Mouse (Mus musculus) intestine, embryonic 16.5 days (tissue): ENCODE results near the gene Chaf1a. TPM values are rescaled to one million over a fixed set of nuclear protein-coding genes. Genes with fewer than 3 reads are reported as not detected.

Experiments
- ATAC-seq: fragments of 200-750 bp; cut with Nextera tagmentation; 2 replicates; pipeline ENCODE4 v1.8.0; 2017; ENCODE audit warnings: moderate TSS enrichment, moderate library complexity
- H3K27ac ChIP-seq: fragments of 300-500 bp; sonication (generic); 2 replicates; pipeline ENCODE4 v1.5.1; 2014; ENCODE audit warnings: mild to moderate bottlenecking, low read length
- H3K27me3 ChIP-seq: fragments of 300-500 bp; sonication (generic); replicated peaks from 2 replicates; pipeline ENCODE4 v1.6.1; 2014; ENCODE audit warnings: low read length, control low read depth, mixed read lengths; ENCODE audit not compliant: control insufficient read depth, insufficient read depth
- H3K36me3 ChIP-seq: fragments of 300-500 bp; sonication (generic); 2 replicates; pipeline ENCODE4 v1.6.1; 2014; ENCODE audit warnings: low read length, control low read depth; ENCODE audit not compliant: control insufficient read depth, insufficient read depth
- H3K4me1 ChIP-seq: fragments of 300-500 bp; sonication (generic); 2 replicates; pipeline ENCODE4 v1.6.1; 2014; ENCODE audit warnings: low read length, control low read depth, mixed read lengths; ENCODE audit not compliant: control insufficient read depth, insufficient read depth
- H3K4me2 ChIP-seq: fragments of 300-500 bp; sonication (generic); 2 replicates; pipeline ENCODE4 v1.6.1; 2014; ENCODE audit warnings: low read depth, low read length, control low read depth
- H3K4me3 ChIP-seq: fragments of 300-500 bp; sonication (generic); 2 replicates; pipeline ENCODE4 v1.5.1; 2014; ENCODE audit warnings: mild to moderate bottlenecking, low read length
- H3K9ac ChIP-seq: fragments of 300-500 bp; sonication (generic); 2 replicates; pipeline ENCODE4 v1.6.1; 2014; ENCODE audit warnings: low read depth, low read length
- H3K9me3 ChIP-seq: fragments of 300-500 bp; sonication (generic); 2 replicates; pipeline ENCODE4 v1.6.1; 2016; ENCODE audit warnings: low read length, control low read depth; ENCODE audit not compliant: control insufficient read depth
- WGBS: fragments of 180-500 bp; shearing (Covaris S2); extraction: QIAGEN DNeasy Blood & Tissue Kit; methylation state at CpG from one replicate; pipeline ENCODE4 v1.1.7; 2014; 5-methylcytosine and 5-hydroxymethylcytosine counted together
- polyA plus RNA-seq: library from polyadenylated mRNA; unstranded; fragments of >200 nt; fragmentation: Nextera tagmentation; extraction: Ambion mirVana; gene quantifications from 2 replicates; pipeline ENCODE4 v1.2.1, GENCODE M21; 2015

Gene Chaf1a
- 15.6 and 16.7 TPM in 2 replicates for polyA plus RNA-seq

DNA sequence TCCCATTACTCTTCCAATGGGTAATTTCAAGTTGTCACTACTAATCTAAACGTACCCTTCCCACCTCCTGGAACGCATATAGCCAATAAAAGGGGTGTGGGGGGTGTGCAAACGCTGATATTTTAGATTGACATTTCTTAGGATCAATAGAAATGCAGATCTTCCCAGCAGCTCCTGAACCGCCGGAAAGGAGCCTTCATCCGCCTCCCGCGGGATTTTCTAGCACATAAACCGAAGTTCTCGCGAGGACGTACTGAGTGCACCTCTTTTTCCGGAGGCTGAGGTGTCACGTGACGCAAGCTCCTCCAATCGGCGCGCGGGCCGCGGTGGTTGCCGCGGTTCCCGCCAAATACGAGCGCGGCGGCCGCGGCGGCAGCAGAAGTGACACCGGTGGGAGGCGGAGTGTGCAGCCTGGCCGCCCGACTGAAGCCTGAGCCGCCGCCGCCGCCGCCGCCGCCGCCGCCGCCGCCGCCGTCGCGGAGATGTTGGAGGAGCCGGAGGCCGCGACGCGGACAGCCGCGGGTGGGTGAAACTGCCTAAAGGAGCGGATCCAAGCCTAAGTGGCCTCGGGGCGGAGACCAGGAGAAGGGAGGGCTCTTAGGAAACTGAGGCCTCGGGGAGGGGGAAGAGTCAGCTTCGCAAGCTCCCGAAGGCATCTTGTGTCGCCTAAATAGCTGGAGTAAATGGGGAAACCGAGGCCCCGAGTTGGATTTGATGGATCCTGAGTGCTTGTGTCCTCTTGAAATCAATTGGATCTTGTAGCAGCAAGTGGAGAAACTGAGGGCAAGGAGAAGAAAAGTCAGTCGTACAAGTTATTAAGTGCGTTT is at the start of gene Chaf1a:
TSS of gene Chaf1a (plus strand) at position 410 of the 827 bp plus-strand sequence.
- ATAC-seq, result peak; percentile 87
- Histone ChIP-seq H3K4me2 (peak within 1 kb of the TSS; percentile 85), H3K27ac (peak within 1 kb of the TSS; percentile 86), H3K4me3 (peak within 1 kb of the TSS; percentile 87), H3K4me1 (peaks cover 16% of the 10 kb centered on the region), H3K9me3 (no peaks in the 10 kb centered on the region), H3K27me3 (no peaks in the 10 kb centered on the region), H3K36me3 (no peaks in the 10 kb centered on the region; the same call in 1 of the 2 replicates), H3K9ac (peak within 1 kb of the TSS; percentile 88)
- WGBS, result under 1% methylated on average over 68 of the region's 68 CpGs

- Histone ChIP-seq H3K4me2 (no peak overlapping the region), H3K27me3 (peaks cover 2% of the 10 kb centered on the region; the same call in 1 of the 2 replicates), H3K9me3 (no peaks in the 10 kb centered on the region), H3K9ac (0 out of 2 replicates have a peak overlapping the region, but pooled peaks have one; percentile 4), H3K27ac (no peak overlapping the region), H3K36me3 (peaks cover 5% of the 10 kb centered on the region), H3K4me3 (no peak overlapping the region), H3K4me1 (peaks cover 8% of the 10 kb centered on the region)
- peak; percentile 73 for ATAC-seq
- whole genome bisulfite sequencing, result 75% methylated on average over 15 of the region's 15 CpGs
Observed at GRCm38 (mm10) chr17:55996007-55996406, 44.2 kb upstream of the Chaf1a start.

GRCm38 (mm10) chr17:55999794-56000499 is 40.3 kb upstream of the Chaf1a start:
- no peak overlapping the region for H3K4me3 ChIP-seq
- H3K9me3 ChIP-seq, result no peaks in the 10 kb centered on the region
- no peak overlapping the region for H3K27ac ChIP-seq
- 16% methylated on average over 30 of the region's 30 CpGs for WGBS
- H3K4me1 ChIP-seq, result peaks cover 11% of the 10 kb centered on the region
- H3K36me3 ChIP-seq, result peaks cover 8% of the 10 kb centered on the region
- no peak for ATAC-seq
- H3K4me2 ChIP-seq, result no peak overlapping the region
- peaks cover 2% of the 10 kb centered on the region; the same call in 1 of the 2 replicates for H3K27me3 ChIP-seq
- no peak overlapping the region for H3K9ac ChIP-seq

GRCm38 (mm10) chr17:56003000-56003399 is 37.2 kb upstream of the Chaf1a start:
- peaks cover 2% of the 10 kb centered on the region; the same call in 1 of the 2 replicates for H3K27me3 ChIP-seq
- H3K9me3 ChIP-seq, result no peaks in the 10 kb centered on the region
- 85% methylated on average over 3 of the region's 3 CpGs for WGBS
- peaks cover 7% of the 10 kb centered on the region; the same call in 1 of the 2 replicates for H3K4me1 ChIP-seq
- no peak overlapping the region for H3K4me3 ChIP-seq
- H3K9ac ChIP-seq, result no peak overlapping the region
- no peak overlapping the region for H3K4me2 ChIP-seq
- no peak overlapping the region for H3K27ac ChIP-seq
- H3K36me3 ChIP-seq, result peaks cover 3% of the 10 kb centered on the region; the same call in 1 of the 2 replicates
- no peak for ATAC-seq

DNA sequence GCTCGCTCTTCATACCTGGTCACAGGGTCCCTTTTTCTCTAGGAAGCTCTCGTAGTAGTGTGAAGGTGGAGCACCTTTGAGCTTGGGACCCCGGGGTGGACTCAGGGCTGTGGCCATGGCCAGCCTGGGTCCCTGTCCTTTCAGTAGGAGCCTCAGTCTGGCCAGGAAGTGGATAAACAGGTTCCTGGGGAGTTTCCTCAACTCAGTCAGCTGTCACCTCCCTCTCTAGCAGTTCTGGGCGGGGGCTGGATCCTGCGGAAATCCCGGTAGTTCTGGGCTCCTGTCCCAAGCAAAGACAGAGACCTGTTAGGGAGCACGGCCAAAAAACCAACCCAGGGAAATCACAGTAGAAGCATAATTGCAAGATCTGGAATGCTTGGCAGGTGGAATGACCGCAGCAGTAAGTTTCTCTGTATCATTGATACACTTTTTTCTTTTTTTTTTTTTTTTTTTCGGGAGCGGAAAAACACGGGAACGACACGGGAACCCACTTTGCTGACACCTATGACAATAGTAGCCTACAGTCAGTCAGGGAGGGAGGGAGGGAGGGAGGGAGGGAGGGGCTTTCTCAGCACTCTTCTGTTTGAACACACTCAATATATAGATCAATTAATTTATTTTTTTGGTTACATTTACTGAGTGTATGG is 34.7 kb upstream of the Chaf1a start, which contains the start of the genes Stap2 and Mpnd:
TSS of gene Stap2 (minus strand) at position 170 of the 647 bp plus-strand sequence.
TSS of gene Mpnd (plus strand) at position 297 of the 647 bp plus-strand sequence.
- Histone ChIP-seq H3K4me2 (peak within 1 kb of the TSS; percentile 56), H3K36me3 (peaks cover 3% of the 10 kb centered on the region; the same call in 1 of the 2 replicates), H3K27ac (peak within 1 kb of the TSS; percentile 92), H3K4me3 (peak within 1 kb of the TSS; percentile 52), H3K27me3 (0 out of 2 replicates have a peak, but pooled peaks cover 2% of the 10 kb centered on the region), H3K4me1 (peaks cover 15% of the 10 kb centered on the region), H3K9me3 (no peaks in the 10 kb centered on the region), H3K9ac (peak within 1 kb of the TSS; percentile 73)
- 30% methylated on average over 13 of the region's 13 CpGs for WGBS
- ATAC-seq, result peak; percentile 10; the same call in 1 of the 2 replicates

DNA sequence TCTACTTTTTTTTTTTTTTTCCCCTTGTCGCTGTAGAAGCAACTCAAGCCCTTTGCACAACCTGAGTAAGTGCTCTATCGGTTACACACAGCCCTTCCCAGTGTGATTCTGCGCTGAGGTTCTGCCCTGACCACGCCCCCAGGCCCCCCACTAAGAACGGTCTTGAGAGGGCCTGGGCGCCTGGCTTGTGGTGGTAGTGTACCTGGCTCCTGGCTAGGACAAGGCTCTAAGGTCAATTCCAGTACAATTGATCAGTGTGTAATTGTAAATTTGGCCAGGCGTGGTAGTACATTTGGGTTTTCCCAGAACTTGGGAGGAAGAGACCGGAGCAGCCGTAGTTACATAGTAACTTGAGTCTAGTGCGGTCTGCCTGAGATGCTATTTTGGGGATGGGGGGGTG is 33.3 kb upstream of the Chaf1a start:
- Histone ChIP-seq H3K36me3 (peaks cover 7% of the 10 kb centered on the region), H3K27ac (peak overlapping the region; percentile 92), H3K4me3 (peak overlapping the region; percentile 11; the same call in 1 of the 2 replicates), H3K9me3 (no peaks in the 10 kb centered on the region), H3K4me1 (peaks cover 20% of the 10 kb centered on the region), H3K27me3 (no peaks in the 10 kb centered on the region), H3K4me2 (peak overlapping the region; percentile 88; the same call in 1 of the 2 replicates), H3K9ac (0 out of 2 replicates have a peak overlapping the region, but pooled peaks have one; percentile 39)
- ATAC-seq, result no peak
- WGBS, result 44% methylated on average over 10 of the region's 10 CpGs

DNA sequence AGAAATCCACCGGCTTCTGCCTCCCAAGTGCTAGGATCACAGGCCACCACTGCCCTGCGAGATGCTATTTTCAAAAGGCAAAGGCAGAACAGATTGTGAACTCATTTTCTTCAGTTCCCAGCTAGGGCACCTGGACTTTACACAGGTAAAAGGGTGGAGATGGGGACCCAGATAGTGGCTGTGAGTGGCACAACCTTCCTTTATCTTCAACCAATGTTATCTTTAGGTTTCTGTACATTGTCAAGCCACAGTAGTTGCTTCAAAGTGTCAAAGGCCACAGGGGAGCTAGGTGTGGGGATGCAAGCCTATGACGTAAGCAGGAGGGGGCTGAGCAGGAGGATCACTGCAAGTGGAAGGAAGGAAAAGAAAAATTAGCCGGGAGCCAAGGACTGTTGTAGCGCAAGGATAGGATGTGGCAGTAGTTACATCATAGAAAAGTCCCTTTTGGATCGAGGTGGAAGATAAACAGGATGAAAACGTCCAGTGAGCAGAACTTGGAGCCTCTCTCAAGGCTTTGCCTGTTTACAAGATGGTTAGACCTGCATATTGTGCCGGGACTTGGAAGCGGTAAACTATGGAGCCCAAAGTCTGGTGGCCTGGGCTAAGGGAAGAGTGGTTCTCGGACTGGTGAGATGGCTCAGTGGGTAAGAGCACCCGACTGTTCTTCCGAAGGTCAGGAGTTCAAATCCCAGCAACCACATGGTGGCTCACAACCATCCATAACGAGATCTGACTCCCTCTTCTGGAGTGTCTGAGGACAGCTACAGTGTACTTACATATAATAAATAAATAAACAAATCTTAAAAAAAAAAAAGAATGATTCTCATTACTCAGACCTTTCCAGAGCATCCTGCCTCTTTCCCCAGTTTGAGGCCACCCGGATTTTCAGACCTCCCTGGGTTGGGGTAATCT is 32.5 kb upstream of the Chaf1a start:
- Histone ChIP-seq H3K36me3 (peaks cover 12% of the 10 kb centered on the region), H3K27me3 (no peaks in the 10 kb centered on the region), H3K9ac (peak overlapping the region; percentile 56), H3K4me2 (peak overlapping the region; percentile 88), H3K9me3 (no peaks in the 10 kb centered on the region), H3K27ac (peak overlapping the region; percentile 92), H3K4me1 (peaks cover 20% of the 10 kb centered on the region), H3K4me3 (peak overlapping the region; percentile 93)
- 20% methylated on average over 13 of the region's 14 CpGs for WGBS
- ATAC-seq, result peak; percentile 51

DNA sequence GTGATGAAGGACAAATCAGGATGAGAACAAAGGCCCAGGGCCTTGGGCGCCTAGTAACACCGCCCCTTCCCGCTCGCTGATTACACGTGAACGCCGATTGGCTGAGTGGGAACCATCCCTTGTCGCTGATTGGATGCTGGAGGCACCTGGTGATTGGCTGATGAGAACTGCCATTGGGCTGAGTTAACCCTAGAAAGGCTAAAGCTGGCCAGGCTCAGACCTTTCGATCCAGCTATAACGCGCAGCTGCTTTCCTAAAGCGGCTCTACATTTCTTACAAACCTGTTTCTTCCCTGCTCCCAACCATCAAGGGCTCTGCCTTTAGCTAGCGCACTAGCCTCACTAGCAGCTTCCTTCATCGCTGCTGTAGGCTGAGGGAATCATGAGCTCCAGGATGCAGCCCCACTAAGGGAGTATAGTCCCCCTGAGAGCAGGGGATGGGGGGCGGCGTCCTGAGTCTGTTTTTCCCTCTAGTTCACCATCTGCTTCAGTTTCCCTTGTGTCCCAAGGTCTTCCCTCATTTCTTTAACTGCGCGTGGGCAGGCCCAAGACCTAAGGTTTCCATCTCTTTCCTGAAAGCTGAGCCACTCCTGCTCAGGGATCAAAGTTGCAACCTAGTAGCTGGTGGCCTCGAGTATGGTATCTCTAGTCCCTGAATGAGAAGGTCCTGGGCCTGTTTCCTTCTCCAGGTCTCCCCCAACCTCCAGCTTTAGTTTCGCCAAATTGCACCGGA is 31.7 kb upstream of the Chaf1a start:
- WGBS, result under 1% methylated on average over 21 of the region's 21 CpGs
- Histone ChIP-seq H3K9me3 (no peaks in the 10 kb centered on the region), H3K27me3 (no peaks in the 10 kb centered on the region), H3K4me1 (peaks cover 20% of the 10 kb centered on the region), H3K9ac (peak overlapping the region; percentile 86), H3K27ac (peak overlapping the region; percentile 92), H3K36me3 (peaks cover 16% of the 10 kb centered on the region), H3K4me2 (peak overlapping the region; percentile 88), H3K4me3 (peak overlapping the region; percentile 93)
- ATAC-seq, result peak; percentile 83
